Mouse (Mus musculus) heart, postnatal 25 days (tissue): Measurements from ENCODE around the gene Tufm. TPM values are rescaled to one million over a fixed set of nuclear protein-coding genes. Genes with fewer than 3 reads are reported as not detected.

Source experiments
- DNase-seq: peaks from one replicate; pipeline ENCODE4 v3.0.0; 2022; ENCODE audit warnings: low spot score
- intact Hi-C: fragments of 180-260 bp; cut with DNase I; formaldehyde crosslinking; loops from one replicate; pipeline ENCODE4 v1.15.1; 2025
- total RNA-seq, 2 experiments: library from RNA; stranded (reverse); gene quantifications; 2 replicates each; pipeline ENCODE4 v1.2.3; 2021

Gene Tufm
- total RNA-seq, 2 experiments from 2014 or later, result 326 to 329 TPM

DNA sequence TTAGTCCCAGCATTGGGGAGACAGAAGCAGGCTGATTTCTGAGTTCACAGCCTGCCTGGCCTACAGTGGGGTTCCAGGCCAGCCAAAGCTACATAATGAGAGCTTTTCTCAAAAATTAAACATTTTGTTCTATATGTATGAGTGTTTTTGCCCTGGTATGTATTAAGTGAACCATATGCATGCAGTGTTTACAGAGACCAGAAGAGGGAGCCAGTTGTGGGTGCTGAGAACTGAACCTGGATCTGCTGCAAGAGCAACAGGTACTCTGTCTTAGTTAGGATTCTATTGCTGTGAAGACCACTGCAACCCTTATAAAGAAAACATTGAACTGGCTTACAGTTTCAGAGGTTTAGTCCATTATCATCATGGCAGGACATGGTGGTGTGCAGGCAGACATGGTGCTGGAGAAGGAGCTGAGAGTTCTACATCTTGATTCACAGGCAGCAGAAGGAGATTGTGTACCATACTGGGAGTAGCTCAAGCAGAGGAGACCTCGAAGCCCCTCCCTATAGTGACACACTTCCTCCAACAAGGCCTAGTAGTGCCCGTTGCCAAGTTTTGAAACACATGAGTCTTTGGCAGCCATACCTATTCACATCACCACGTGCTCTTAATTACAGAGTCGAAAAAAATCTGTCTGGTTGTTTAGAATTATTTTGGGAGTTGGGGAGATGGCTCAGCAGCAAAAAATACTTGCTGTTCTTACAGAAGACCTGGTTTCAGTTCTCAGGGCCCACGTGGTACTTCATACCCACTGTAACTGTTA lies 50.8 kb downstream of the Tufm start:
- no peak for DNase-seq
- intact Hi-C loops, result no loop called here

Other genes with a start within 250 kb of the Tufm start
- 10 to 100 TPM; 76.5 to 86.4 TPM for gene Sbk1, start 214.7 kb upstream of the Tufm start, total RNA-seq
- under 1 TPM; 0.67 to 0.91 TPM for gene Lat, start 117.8 kb upstream of the Tufm start, total RNA-seq
- gene Spns1, start 109.9 kb upstream of the Tufm start, total RNA-seq, result 10 to 100 TPM; 33.0 to 34.6 TPM
- 1 to 10 TPM; 4.5 to 5.4 TPM for gene Nfatc2ip, start 90.6 kb upstream of the Tufm start, total RNA-seq
- 1 to 10 TPM in 1 of 2 experiments, under 1 TPM in 1; 0.70 to 1.4 TPM for gene Cd19, start 72.5 kb upstream of the Tufm start, total RNA-seq
- gene Rabep2, start 58.6 kb upstream of the Tufm start, total RNA-seq, result 1 to 10 TPM; 4.6 to 4.9 TPM
- gene Atp2a1, start 24.3 kb upstream of the Tufm start, total RNA-seq, result 1 to 10 TPM in 1 of 2 experiments, under 1 TPM in 1; 0.88 to 1.2 TPM
- 10 to 100 TPM; 40.2 to 43.2 TPM for gene Sh2b1, start 11.9 kb upstream of the Tufm start, total RNA-seq
- 10 to 100 TPM; 37.0 to 41.7 TPM for gene Atxn2l, start 16.1 kb downstream of the Tufm start, total RNA-seq
- 100 to 1,000 TPM; 130 to 139 TPM for gene Eif3c, start 79.0 kb downstream of the Tufm start, total RNA-seq
- gene Apobr, start 97.6 kb downstream of the Tufm start, total RNA-seq, result under 1 TPM; 0.28 to 0.86 TPM
- gene Cln3, start 98.5 kb downstream of the Tufm start, total RNA-seq, result 10 to 100 TPM; 11.3 to 13.6 TPM
- gene Il27, start 107.6 kb downstream of the Tufm start, total RNA-seq, result not detected
- 1 to 10 TPM; 7.7 to 9.4 TPM for gene Nupr1, start 143.5 kb downstream of the Tufm start, total RNA-seq
- 10 to 100 TPM; 25.9 to 27.2 TPM for gene Sgf29, start 161.9 kb downstream of the Tufm start, total RNA-seq
- 10 to 100 TPM; 28.5 to 32.3 TPM for gene Sult1a1, start 189.1 kb downstream of the Tufm start, total RNA-seq
- gene Bola2, start 208.0 kb downstream of the Tufm start, total RNA-seq, result 10 to 100 TPM; 43.0 to 49.7 TPM
- gene Slx1b, start 208.4 kb downstream of the Tufm start, total RNA-seq, result 1 to 10 TPM; 4.3 to 4.5 TPM
- gene Coro1a, start 220.4 kb downstream of the Tufm start, total RNA-seq, result 10 to 100 TPM; 10.6 to 10.8 TPM